Mouse (Mus musculus): ENCODE results near the gene Cfap43. TPM values are rescaled to one million over a fixed set of nuclear protein-coding genes. Genes with fewer than 3 reads are reported as not detected.

Cfap43 gene
- polyA plus RNA-seq (2014; fragmentation: Nextera tagmentation; extraction: Ambion mirVana): 0.54 and 2.1 TPM in 2 replicates

DNA sequence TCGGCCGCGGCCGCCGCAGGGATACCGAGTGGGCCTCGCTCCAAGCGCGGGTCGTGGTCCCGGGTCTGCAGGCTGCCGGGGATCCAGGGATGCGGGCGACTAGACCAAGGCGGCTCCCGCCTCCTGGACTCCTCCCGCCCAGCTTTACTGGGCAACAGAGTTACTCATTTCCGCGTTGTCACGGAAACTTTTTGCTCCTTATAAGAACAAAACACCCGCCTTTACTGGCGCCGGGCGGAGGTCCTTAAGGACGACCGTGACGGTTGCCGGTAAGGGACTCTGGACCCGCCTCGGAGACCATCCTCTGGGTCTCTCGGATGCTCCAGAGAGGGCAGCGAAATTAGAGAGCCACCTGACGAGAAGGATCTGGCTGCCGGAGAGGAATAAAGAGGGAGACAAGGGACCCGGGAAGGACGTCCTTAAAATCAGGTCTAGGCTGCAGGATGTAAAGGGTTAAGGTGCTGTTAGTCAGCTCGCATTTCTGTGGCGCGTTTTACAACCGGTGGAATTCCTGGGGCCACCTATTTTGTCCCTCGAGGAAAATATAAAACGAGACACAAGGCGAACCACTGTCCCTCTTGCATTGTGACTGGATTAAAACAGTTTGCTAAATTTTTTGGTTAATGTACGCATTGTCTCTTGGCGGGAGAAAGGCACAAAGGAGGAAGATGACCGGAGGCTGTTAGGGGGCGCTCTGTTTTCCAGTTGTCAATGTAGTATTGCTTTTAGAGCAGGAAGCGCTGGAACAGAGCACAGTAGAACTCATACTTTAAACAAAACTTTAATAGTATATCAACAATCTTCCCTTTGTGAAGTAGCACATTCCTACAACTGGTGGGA lies at the start of gene Cfap43, which contains the start of gene Itprip:
Cfap43 (minus strand) TSS at position 162 of the 840 bp plus-strand sequence.
Itprip (minus strand) TSS at position 174 of the 840 bp plus-strand sequence.
- Histone ChIP-seq H3K9me3 (ENCODE audit: control insufficient read depth, low read length) (no peaks in the 10 kb centered on the region), H3K4me2 (replicated peaks; ENCODE audit: low read depth, low read length) (peak within 1 kb of the TSS; percentile 76), H3K27ac (ENCODE audit: low read depth, low read length) (peak within 1 kb of the TSS; percentile 79), H3K4me3 (ENCODE audit: low read depth, low read length) (peak within 1 kb of the TSS; percentile 73), H3K9ac (ENCODE audit: low read depth, low read length) (peak within 1 kb of the TSS; percentile 78), H3K4me1 (replicated peaks; ENCODE audit: control insufficient read depth, insufficient read depth, low read length) (peaks cover 13% of the 10 kb centered on the region), H3K27me3 (ENCODE audit: control insufficient read depth, insufficient read depth, low read length) (no peaks in the 10 kb centered on the region), H3K36me3 (ENCODE audit: control insufficient read depth, insufficient read depth, low read length) (no peaks in the 10 kb centered on the region)
- ATAC-seq (ENCODE audit: low FRiP score) (peak; percentile 74), DNase-seq (ENCODE audit: low spot score) (peak; percentile 87)
- WGBS: under 1% methylated on average over 48 of the region's 48 CpGs

DNA sequence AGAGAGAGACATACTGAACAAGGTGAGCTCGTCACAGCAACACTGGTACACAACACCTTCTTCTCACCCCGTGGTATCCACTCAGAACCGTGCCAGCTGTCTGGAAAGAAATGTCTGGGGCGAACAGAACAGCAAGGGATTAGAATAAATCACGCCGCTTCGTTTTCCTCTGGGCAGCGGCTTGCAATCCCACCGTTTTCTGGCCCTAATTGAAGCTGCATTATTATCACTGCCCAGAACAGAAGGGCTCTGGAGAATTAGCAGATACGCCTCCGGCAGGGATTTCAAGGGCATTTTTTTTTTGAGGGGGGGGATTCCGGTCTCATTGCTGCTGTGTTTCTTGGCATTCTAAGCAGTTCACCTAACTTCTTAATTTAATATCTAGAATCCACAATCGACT lies 39.1 kb upstream of the Cfap43 start:
- Histone ChIP-seq H3K9ac (ENCODE audit: low read depth, low read length) (no peak overlapping the region), H3K4me1 (replicated peaks; ENCODE audit: control insufficient read depth, insufficient read depth, low read length) (no peaks in the 10 kb centered on the region), H3K27ac (ENCODE audit: low read depth, low read length) (no peak overlapping the region), H3K9me3 (ENCODE audit: control insufficient read depth, low read length) (no peaks in the 10 kb centered on the region), H3K4me3 (ENCODE audit: low read depth, low read length) (no peak overlapping the region), H3K27me3 (ENCODE audit: control insufficient read depth, insufficient read depth, low read length) (no peaks in the 10 kb centered on the region), H3K36me3 (ENCODE audit: control insufficient read depth, insufficient read depth, low read length) (no peaks in the 10 kb centered on the region), H3K4me2 (replicated peaks; ENCODE audit: low read depth, low read length) (no peak overlapping the region)
- DNase-seq (ENCODE audit: low spot score): no peak
- 76% methylated on average over 13 of the region's 13 CpGs for WGBS
- ATAC-seq (ENCODE audit: low FRiP score): no peak

- no peaks in the 10 kb centered on the region for H3K4me1 ChIP-seq (replicated peaks; ENCODE audit: control insufficient read depth, insufficient read depth, low read length)
- no peak overlapping the region for H3K4me2 ChIP-seq (replicated peaks; ENCODE audit: low read depth, low read length)
- no peaks in the 10 kb centered on the region for H3K9me3 ChIP-seq (ENCODE audit: control insufficient read depth, low read length)
- no peaks in the 10 kb centered on the region for H3K27me3 ChIP-seq (ENCODE audit: control insufficient read depth, insufficient read depth, low read length)
- H3K27ac ChIP-seq (ENCODE audit: low read depth, low read length): no peak overlapping the region
- H3K4me3 ChIP-seq (ENCODE audit: low read depth, low read length): no peak overlapping the region
- H3K36me3 ChIP-seq (ENCODE audit: control insufficient read depth, insufficient read depth, low read length): no peaks in the 10 kb centered on the region
- WGBS: 63% methylated on average over 9 of the region's 9 CpGs
- no peak overlapping the region for H3K9ac ChIP-seq (ENCODE audit: low read depth, low read length)
- DNase-seq (ENCODE audit: low spot score) (no peak), ATAC-seq (ENCODE audit: low FRiP score) (no peak)
Observed at GRCm38 (mm10) chr19:47953169-47953568, 34.1 kb upstream of the Cfap43 start.

GRCm38 (mm10) chr19:47950946-47951345 lies 31.9 kb upstream of the Cfap43 start:
- no peak for ATAC-seq (ENCODE audit: low FRiP score)
- Histone ChIP-seq H3K9me3 (ENCODE audit: control insufficient read depth, low read length) (no peaks in the 10 kb centered on the region), H3K36me3 (ENCODE audit: control insufficient read depth, insufficient read depth, low read length) (no peaks in the 10 kb centered on the region), H3K9ac (ENCODE audit: low read depth, low read length) (no peak overlapping the region), H3K4me1 (replicated peaks; ENCODE audit: control insufficient read depth, insufficient read depth, low read length) (no peaks in the 10 kb centered on the region), H3K4me3 (ENCODE audit: low read depth, low read length) (no peak overlapping the region), H3K27ac (ENCODE audit: low read depth, low read length) (no peak overlapping the region), H3K4me2 (replicated peaks; ENCODE audit: low read depth, low read length) (no peak overlapping the region), H3K27me3 (ENCODE audit: control insufficient read depth, insufficient read depth, low read length) (no peaks in the 10 kb centered on the region)
- WGBS: 90% methylated on average over 7 of the region's 7 CpGs
- no peak for DNase-seq (ENCODE audit: low spot score)

DNA sequence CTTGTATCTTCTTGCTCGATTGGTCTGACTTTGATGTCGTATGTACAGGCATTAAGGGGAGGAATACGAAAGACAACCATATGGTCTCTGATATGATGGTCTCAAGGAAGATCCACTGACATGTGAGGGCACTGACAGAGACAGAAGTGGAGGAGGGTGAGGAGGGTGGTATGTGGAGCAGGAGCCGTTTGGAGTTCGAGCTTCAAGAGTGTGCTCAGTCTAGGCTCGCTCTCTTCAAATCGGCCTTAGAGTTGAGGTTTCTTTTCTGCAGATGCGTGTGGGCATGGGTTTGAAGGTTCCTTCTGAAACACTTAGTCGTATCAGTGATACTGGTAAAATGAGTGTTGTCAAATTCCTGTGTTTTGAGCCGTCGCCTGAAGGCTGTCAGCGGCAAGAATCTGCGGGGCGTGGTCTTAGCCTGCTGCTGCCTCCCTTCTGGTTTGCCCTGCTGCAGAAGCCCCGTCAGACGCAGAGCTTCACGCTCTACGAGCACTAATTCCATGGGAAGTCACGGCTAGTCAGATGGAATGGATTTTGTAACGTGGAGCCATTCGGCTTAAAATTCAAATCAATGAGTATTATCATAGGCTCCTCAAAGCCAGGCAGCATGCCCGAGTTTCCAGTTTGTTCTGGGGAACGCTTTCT lies 27.9 kb upstream of the Cfap43 start:
- Histone ChIP-seq H3K27me3 (ENCODE audit: control insufficient read depth, insufficient read depth, low read length) (no peaks in the 10 kb centered on the region), H3K9me3 (ENCODE audit: control insufficient read depth, low read length) (no peaks in the 10 kb centered on the region), H3K9ac (ENCODE audit: low read depth, low read length) (no peak overlapping the region), H3K4me2 (replicated peaks; ENCODE audit: low read depth, low read length) (no peak overlapping the region), H3K36me3 (ENCODE audit: control insufficient read depth, insufficient read depth, low read length) (no peaks in the 10 kb centered on the region), H3K4me3 (ENCODE audit: low read depth, low read length) (no peak overlapping the region), H3K27ac (ENCODE audit: low read depth, low read length) (no peak overlapping the region), H3K4me1 (replicated peaks; ENCODE audit: control insufficient read depth, insufficient read depth, low read length) (no peaks in the 10 kb centered on the region)
- 58% methylated on average over 23 of the region's 23 CpGs for WGBS
- ATAC-seq (ENCODE audit: low FRiP score) (no peak), DNase-seq (ENCODE audit: low spot score) (peak; percentile 34)

- no peak overlapping the region for H3K9ac ChIP-seq (ENCODE audit: low read depth, low read length)
- H3K27ac ChIP-seq (ENCODE audit: low read depth, low read length): no peak overlapping the region
- ATAC-seq (ENCODE audit: low FRiP score): no peak
- no peak for DNase-seq (ENCODE audit: low spot score)
- no peak overlapping the region for H3K4me2 ChIP-seq (replicated peaks; ENCODE audit: low read depth, low read length)
- no peaks in the 10 kb centered on the region for H3K36me3 ChIP-seq (ENCODE audit: control insufficient read depth, insufficient read depth, low read length)
- no peak overlapping the region for H3K4me3 ChIP-seq (ENCODE audit: low read depth, low read length)
- no peaks in the 10 kb centered on the region for H3K9me3 ChIP-seq (ENCODE audit: control insufficient read depth, low read length)
- 0 out of 2 replicates have a peak, but pooled peaks cover 4% of the 10 kb centered on the region for H3K4me1 ChIP-seq (replicated peaks; ENCODE audit: control insufficient read depth, insufficient read depth, low read length)
- WGBS: 89% methylated on average over 6 of the region's 6 CpGs
- no peaks in the 10 kb centered on the region for H3K27me3 ChIP-seq (ENCODE audit: control insufficient read depth, insufficient read depth, low read length)
Observed at GRCm38 (mm10) chr19:47939361-47939760, 20.3 kb upstream of the Cfap43 start.

GRCm38 (mm10) chr19:47937443-47938406 lies 18.6 kb upstream of the Cfap43 start, which contains the start of gene Cfap58:
Cfap58 (plus strand) TSS chr19:47937675.
- Histone ChIP-seq H3K9me3 (ENCODE audit: control insufficient read depth, low read length) (no peaks in the 10 kb centered on the region), H3K27ac (ENCODE audit: low read depth, low read length) (no peak within 1 kb of the TSS), H3K36me3 (ENCODE audit: control insufficient read depth, insufficient read depth, low read length) (no peaks in the 10 kb centered on the region), H3K4me1 (replicated peaks; ENCODE audit: control insufficient read depth, insufficient read depth, low read length) (0 out of 2 replicates have a peak, but pooled peaks cover 4% of the 10 kb centered on the region), H3K4me2 (replicated peaks; ENCODE audit: low read depth, low read length) (peak within 1 kb of the TSS; percentile 54), H3K9ac (ENCODE audit: low read depth, low read length) (peak within 1 kb of the TSS; percentile 32; the same call in 1 of the 2 replicates), H3K27me3 (ENCODE audit: control insufficient read depth, insufficient read depth, low read length) (no peaks in the 10 kb centered on the region), H3K4me3 (ENCODE audit: low read depth, low read length) (peak within 1 kb of the TSS; percentile 1; the same call in 1 of the 2 replicates)
- 4% methylated on average over 41 of the region's 41 CpGs for WGBS
- ATAC-seq (ENCODE audit: low FRiP score) (peak; percentile 94), DNase-seq (ENCODE audit: low spot score) (peak; percentile 92)

- WGBS: 63% methylated on average over 9 of the region's 9 CpGs
- peak overlapping the region; percentile 54; the same call in 1 of the 2 replicates for H3K4me2 ChIP-seq (replicated peaks; ENCODE audit: low read depth, low read length)
- H3K9me3 ChIP-seq (ENCODE audit: control insufficient read depth, low read length): no peaks in the 10 kb centered on the region
- H3K4me1 ChIP-seq (replicated peaks; ENCODE audit: control insufficient read depth, insufficient read depth, low read length): 0 out of 2 replicates have a peak, but pooled peaks cover 4% of the 10 kb centered on the region
- DNase-seq (ENCODE audit: low spot score) (no peak), ATAC-seq (ENCODE audit: low FRiP score) (no peak)
- H3K27me3 ChIP-seq (ENCODE audit: control insufficient read depth, insufficient read depth, low read length): no peaks in the 10 kb centered on the region
- H3K4me3 ChIP-seq (ENCODE audit: low read depth, low read length): no peak overlapping the region
- H3K9ac ChIP-seq (ENCODE audit: low read depth, low read length): no peak overlapping the region
- no peaks in the 10 kb centered on the region for H3K36me3 ChIP-seq (ENCODE audit: control insufficient read depth, insufficient read depth, low read length)
- H3K27ac ChIP-seq (ENCODE audit: low read depth, low read length): no peak overlapping the region
Observed at GRCm38 (mm10) chr19:47936938-47937337, 17.9 kb upstream of the Cfap43 start.
